Mouse (Mus musculus) induced T-regulatory cell, adult 2 months (primary cell): Measurements from ENCODE around the gene Rasa4.
A peak's percentile ranks its signal among the peaks of the same experiment; 100 is the strongest.
"Not testable (repeated sequence)": the region's sequence is repeated elsewhere in the genome, so short reads cannot be mapped to it uniquely, and the experiment has no call there.

Experiments used
- DNase-seq: peaks from one replicate; pipeline ENCODE4 v3.0.0-alpha.2; 2012; ENCODE audit warnings: low read depth

Gene Rasa4

GRCm38 (mm10) chr5:136066404-136067148 lies 17.1 kb upstream of the Rasa4 start:
- not testable (repeated sequence) for DNase-seq

GRCm38 (mm10) chr5:136069411-136069810 lies 14.3 kb upstream of the Rasa4 start:
- DNase-seq: no peak

GRCm38 (mm10) chr5:136073051-136073450 lies 10.7 kb upstream of the Rasa4 start:
- no peak for DNase-seq

- DNase-seq: no peak
Observed at GRCm38 (mm10) chr5:136073526-136073925, 10.2 kb upstream of the Rasa4 start.

GRCm38 (mm10) chr5:136075076-136075475 lies 8.6 kb upstream of the Rasa4 start:
- no peak for DNase-seq

- no peak for DNase-seq
Observed at GRCm38 (mm10) chr5:136076284-136076683, 7.4 kb upstream of the Rasa4 start.

GRCm38 (mm10) chr5:136077001-136077550 lies 6.6 kb upstream of the Rasa4 start:
- DNase-seq: no peak

- no peak for DNase-seq
Observed at GRCm38 (mm10) chr5:136078136-136078535, 5.6 kb upstream of the Rasa4 start.

- DNase-seq: peak; percentile 64
Observed at GRCm38 (mm10) chr5:136082345-136082744, 1.4 kb upstream of the Rasa4 start.

- DNase-seq: no peak
Observed at GRCm38 (mm10) chr5:136084144-136084881, 597 bp downstream of the Rasa4 start.

GRCm38 (mm10) chr5:136084891-136085651 lies 1.4 kb downstream of the Rasa4 start:
- DNase-seq: peak; percentile 66

- DNase-seq: no peak
Observed at GRCm38 (mm10) chr5:136086290-136086689, 2.6 kb downstream of the Rasa4 start.

GRCm38 (mm10) chr5:136088821-136089575 lies 5.3 kb downstream of the Rasa4 start:
- no peak for DNase-seq

- DNase-seq: no peak
Observed at GRCm38 (mm10) chr5:136091927-136092326, 8.2 kb downstream of the Rasa4 start.

- no peak for DNase-seq
Observed at GRCm38 (mm10) chr5:136094249-136095010, 10.7 kb downstream of the Rasa4 start.

- DNase-seq: no peak
Observed at GRCm38 (mm10) chr5:136095089-136095488, 11.4 kb downstream of the Rasa4 start.

- DNase-seq: no peak
Observed at GRCm38 (mm10) chr5:136098536-136098935, 14.8 kb downstream of the Rasa4 start.

GRCm38 (mm10) chr5:136102099-136102820 lies 18.5 kb downstream of the Rasa4 start:
- peak; percentile 85 for DNase-seq

- DNase-seq: peak; percentile 74
Observed at GRCm38 (mm10) chr5:136104511-136104910, 20.8 kb downstream of the Rasa4 start.

- DNase-seq: no peak
Observed at GRCm38 (mm10) chr5:136108486-136108885, 24.8 kb downstream of the Rasa4 start.
